Mouse (Mus musculus) intestine, embryonic 14.5 days (tissue): ENCODE measurements around the gene Zbtb7a. TPM values are rescaled to one million over a fixed set of nuclear protein-coding genes. Genes with fewer than 3 reads are reported as not detected.

Experiments used
- ATAC-seq: fragments of 200-750 bp; cut with Nextera tagmentation; replicated peaks from 2 replicates; pipeline ENCODE4 v1.8.0; 2017; ENCODE audit warnings: low read depth, moderate number of reproducible peaks, moderate TSS enrichment, moderate library complexity; ENCODE audit not compliant: low FRiP score, low TSS enrichment
- DNase-seq: peaks from one replicate; pipeline ENCODE4 v3.0.0-alpha.2; 2018; ENCODE audit warnings: low spot score
- H3K27ac ChIP-seq: fragments of 300-500 bp; sonication (generic); 2 replicates; pipeline ENCODE4 v1.5.1; 2014; ENCODE audit warnings: low read depth, mild to moderate bottlenecking, control low read depth
- H3K27me3 ChIP-seq: fragments of 300-500 bp; sonication (generic); replicated peaks from 2 replicates; pipeline ENCODE4 v1.6.1; 2014; ENCODE audit warnings: low read length, control low read depth; ENCODE audit not compliant: control insufficient read depth, insufficient read depth
- H3K36me3 ChIP-seq: fragments of 300-500 bp; sonication (generic); 2 replicates; pipeline ENCODE4 v1.6.1; 2014; ENCODE audit warnings: low read length, control low read depth; ENCODE audit not compliant: control insufficient read depth, insufficient read depth
- H3K4me1 ChIP-seq: fragments of 300-500 bp; sonication (generic); replicated peaks from 2 replicates; pipeline ENCODE4 v1.6.1; 2014; ENCODE audit warnings: low read length, control low read depth, mixed read lengths; ENCODE audit not compliant: control insufficient read depth, insufficient read depth
- H3K4me2 ChIP-seq: fragments of 300-500 bp; sonication (generic); 2 replicates; pipeline ENCODE4 v1.6.1; 2014; ENCODE audit warnings: low read length
- H3K4me3 ChIP-seq: fragments of 300-500 bp; sonication (generic); 2 replicates; pipeline ENCODE4 v1.5.1; 2014; ENCODE audit warnings: low read depth, low read length, control low read depth, mixed read lengths
- H3K9ac ChIP-seq: fragments of 300-500 bp; sonication (generic); 2 replicates; pipeline ENCODE4 v1.6.1; 2014; ENCODE audit warnings: mild to moderate bottlenecking, low read length
- H3K9me3 ChIP-seq: fragments of 300-500 bp; sonication (generic); 2 replicates; pipeline ENCODE4 v1.6.1; 2016; ENCODE audit warnings: low read length, control low read depth; ENCODE audit not compliant: control insufficient read depth
- WGBS: fragments of 180-500 bp; shearing (Covaris S2); extraction: QIAGEN DNeasy Blood & Tissue Kit; methylation state at CpG from one replicate; pipeline ENCODE4 v1.1.7; 2014; 5-methylcytosine and 5-hydroxymethylcytosine counted together
- polyA plus RNA-seq: library from polyadenylated mRNA; unstranded; fragments of >200 nt; fragmentation: Nextera tagmentation; extraction: Ambion mirVana; gene quantifications from 2 replicates; pipeline ENCODE4 v1.2.1, GENCODE M21; 2014

Gene Zbtb7a
- polyA plus RNA-seq, 1 experiment from 2014 or later = 28.7 TPM

GRCm38 (mm10) chr10:81112946-81113345 is 22.1 kb upstream of the Zbtb7a start:
- H3K4me1 ChIP-seq = no peaks in the 10 kb centered on the region
- H3K36me3 ChIP-seq = peaks cover 94% of the 10 kb centered on the region
- no peak for DNase-seq
- no peak overlapping the region for H3K27ac ChIP-seq
- H3K9ac ChIP-seq = no peak overlapping the region
- no peak overlapping the region for H3K4me2 ChIP-seq
- no peaks in the 10 kb centered on the region for H3K9me3 ChIP-seq
- no peak overlapping the region for H3K4me3 ChIP-seq
- WGBS = 93% methylated on average over 6 of the region's 6 CpGs
- ATAC-seq = no peak
- H3K27me3 ChIP-seq = no peaks in the 10 kb centered on the region

GRCm38 (mm10) chr10:81119625-81120024 is 15.4 kb upstream of the Zbtb7a start:
- H3K9me3 ChIP-seq = no peaks in the 10 kb centered on the region

GRCm38 (mm10) chr10:81120650-81121049 is 14.4 kb upstream of the Zbtb7a start:
- peaks cover 85% of the 10 kb centered on the region for H3K36me3 ChIP-seq
- no peak overlapping the region for H3K4me3 ChIP-seq
- no peaks in the 10 kb centered on the region for H3K9me3 ChIP-seq
- whole genome bisulfite sequencing = 88% methylated on average over 7 of the region's 7 CpGs
- no peaks in the 10 kb centered on the region for H3K4me1 ChIP-seq
- H3K9ac ChIP-seq = no peak overlapping the region
- no peak overlapping the region for H3K4me2 ChIP-seq
- DNase-seq (no peak), ATAC-seq (no peak)
- H3K27me3 ChIP-seq = no peaks in the 10 kb centered on the region
- no peak overlapping the region for H3K27ac ChIP-seq

More at GRCm38 (mm10) chr10:81119625-81120024, 15.4 kb upstream of the Zbtb7a start:
- Histone ChIP-seq H3K36me3 (peaks cover 95% of the 10 kb centered on the region), H3K4me2 (no peak overlapping the region), H3K27me3 (no peaks in the 10 kb centered on the region), H3K27ac (no peak overlapping the region), H3K4me3 (no peak overlapping the region), H3K9ac (no peak overlapping the region), H3K4me1 (no peaks in the 10 kb centered on the region)
- WGBS = 92% methylated on average over 10 of the region's 10 CpGs
- DNase-seq = no peak
- no peak for ATAC-seq

- H3K9ac ChIP-seq = no peak overlapping the region
- H3K4me2 ChIP-seq = no peak overlapping the region
- no peak for ATAC-seq
- H3K27ac ChIP-seq = no peak overlapping the region
- no peaks in the 10 kb centered on the region for H3K9me3 ChIP-seq
- WGBS = 86% methylated on average over 2 of the region's 2 CpGs
- 0 out of 2 replicates have a peak, but pooled peaks cover 8% of the 10 kb centered on the region for H3K27me3 ChIP-seq
- no peak for DNase-seq
- peaks cover 67% of the 10 kb centered on the region for H3K36me3 ChIP-seq
- no peak overlapping the region for H3K4me3 ChIP-seq
- H3K4me1 ChIP-seq = no peaks in the 10 kb centered on the region
Observed at GRCm38 (mm10) chr10:81122889-81123288, 12.1 kb upstream of the Zbtb7a start.

- H3K27me3 ChIP-seq = peaks cover 12% of the 10 kb centered on the region; the same call in 1 of the 2 replicates
- H3K36me3 ChIP-seq = peaks cover 61% of the 10 kb centered on the region
- no peak overlapping the region for H3K4me3 ChIP-seq
- no peaks in the 10 kb centered on the region for H3K4me1 ChIP-seq
- DNase-seq (no peak), ATAC-seq (no peak)
- H3K9me3 ChIP-seq = no peaks in the 10 kb centered on the region
- H3K27ac ChIP-seq = no peak overlapping the region
- no peak overlapping the region for H3K9ac ChIP-seq
- WGBS = 79% methylated on average over 11 of the region's 11 CpGs
- H3K4me2 ChIP-seq = no peak overlapping the region
Observed at GRCm38 (mm10) chr10:81123500-81123899, 11.5 kb upstream of the Zbtb7a start.

GRCm38 (mm10) chr10:81134181-81134587 is 836 bp upstream of the Zbtb7a start:
- no peak for DNase-seq
- peak overlapping the region; percentile 96 for H3K4me2 ChIP-seq
- 0 out of 2 replicates have a peak overlapping the region, but pooled peaks have one; percentile 84 for H3K4me3 ChIP-seq
- no peak overlapping the region for H3K9ac ChIP-seq
- no peak for ATAC-seq
- H3K27me3 ChIP-seq = peaks cover 42% of the 10 kb centered on the region
- WGBS = 3% methylated on average over 16 of the region's 16 CpGs
- H3K9me3 ChIP-seq = no peaks in the 10 kb centered on the region
- H3K27ac ChIP-seq = no peak overlapping the region
- peaks cover 27% of the 10 kb centered on the region for H3K4me1 ChIP-seq
- no peaks in the 10 kb centered on the region for H3K36me3 ChIP-seq

GRCm38 (mm10) chr10:81135831-81136705 is 1.0 kb downstream of the Zbtb7a start:
- Histone ChIP-seq H3K9me3 (no peaks in the 10 kb centered on the region), H3K4me2 (peak overlapping the region; percentile 96), H3K27me3 (peaks cover 30% of the 10 kb centered on the region), H3K36me3 (no peaks in the 10 kb centered on the region), H3K4me1 (peaks cover 42% of the 10 kb centered on the region), H3K27ac (peak overlapping the region; percentile 97), H3K4me3 (peak overlapping the region; percentile 84), H3K9ac (peak overlapping the region; percentile 97)
- DNase-seq (peak; percentile 86), ATAC-seq (peak; percentile 29)
- WGBS = under 1% methylated on average over 77 of the region's 86 CpGs

GRCm38 (mm10) chr10:81136706-81137231 is 1.7 kb downstream of the Zbtb7a start:
- peak; percentile 91 for DNase-seq
- peaks cover 48% of the 10 kb centered on the region for H3K4me1 ChIP-seq

More at GRCm38 (mm10) chr10:81136706-81137231, 1.7 kb downstream of the Zbtb7a start:
- H3K27me3 ChIP-seq = peaks cover 30% of the 10 kb centered on the region
- H3K9ac ChIP-seq = peak overlapping the region; percentile 97
- peak; percentile 20 for ATAC-seq
- no peaks in the 10 kb centered on the region for H3K36me3 ChIP-seq
- H3K9me3 ChIP-seq = no peaks in the 10 kb centered on the region
- H3K27ac ChIP-seq = peak overlapping the region; percentile 97
- WGBS = under 1% methylated on average over 46 of the region's 50 CpGs
- H3K4me3 ChIP-seq = peak overlapping the region; percentile 84
- H3K4me2 ChIP-seq = peak overlapping the region; percentile 96
